Mouse (Mus musculus) forebrain, embryonic 14.5 days (tissue): ENCODE measurements around the gene Ctsh. TPM values are rescaled to one million over a fixed set of nuclear protein-coding genes. Genes with fewer than 3 reads are reported as not detected.
"Not testable (repeated sequence)": the region's sequence is repeated elsewhere in the genome, so short reads cannot be mapped to it uniquely, and the experiment has no call there.

Source experiments
- ATAC-seq: fragments of 200-750 bp; cut with Nextera tagmentation; 2 replicates; pipeline ENCODE4 v1.8.0; 2017; ENCODE audit warnings: mild to moderate bottlenecking, moderate library complexity
- DNase-seq: peaks from one replicate; pipeline ENCODE4 v3.0.0-alpha.2; 2015; ENCODE audit warnings: low spot score
- H3K27ac ChIP-seq: fragments of 300-500 bp; sonication (generic); 2 replicates; pipeline ENCODE4 v1.5.1; 2014; ENCODE audit warnings: low read depth, mild to moderate bottlenecking, control low read depth, low read length, moderate library complexity
- H3K27me3 ChIP-seq: fragments of 300-500 bp; sonication (generic); replicated peaks from 2 replicates; pipeline ENCODE4 v1.6.1; 2014; ENCODE audit warnings: low read length, control low read depth, mixed read lengths; ENCODE audit not compliant: control insufficient read depth, insufficient read depth
- H3K36me3 ChIP-seq: fragments of 300-500 bp; sonication (generic); 2 replicates; pipeline ENCODE4 v1.6.1; 2014; ENCODE audit warnings: low read length, control low read depth; ENCODE audit not compliant: control insufficient read depth, insufficient read depth
- H3K4me1 ChIP-seq: fragments of 300-500 bp; sonication (generic); 2 replicates; pipeline ENCODE4 v1.6.1; 2014; ENCODE audit warnings: antibody characterized with exemption, low read length, control low read depth; ENCODE audit not compliant: control insufficient read depth, insufficient read depth
- H3K4me2 ChIP-seq: fragments of 300-500 bp; sonication (generic); 2 replicates; pipeline ENCODE4 v1.6.1; 2014; ENCODE audit warnings: mild to moderate bottlenecking, control low read depth, low read length
- H3K4me3 ChIP-seq: fragments of 300-500 bp; sonication (generic); 2 replicates; pipeline ENCODE4 v1.5.1; 2014; ENCODE audit warnings: low read depth, low read length, control low read depth
- H3K9ac ChIP-seq: fragments of 300-500 bp; sonication (generic); 2 replicates; pipeline ENCODE4 v1.6.1; 2014; ENCODE audit warnings: mild to moderate bottlenecking, low read length, control low read depth, moderate library complexity
- H3K9me3 ChIP-seq: fragments of 300-500 bp; sonication (generic); replicated peaks from 2 replicates; pipeline ENCODE4 v1.6.1; 2016; ENCODE audit warnings: low read length, control low read depth, mixed read lengths; ENCODE audit not compliant: control insufficient read depth
- whole genome bisulfite sequencing: fragments of 180-500 bp; shearing (Covaris S2); extraction: QIAGEN DNeasy Blood & Tissue Kit; methylation state at CpG from one replicate; pipeline ENCODE4 v1.1.7; 2014; 5-methylcytosine and 5-hydroxymethylcytosine counted together
- polyA plus RNA-seq: library from polyadenylated mRNA; unstranded; fragments of >200 nt; fragmentation: Nextera tagmentation; extraction: Ambion mirVana; gene quantifications from 2 replicates; pipeline ENCODE4 v1.2.1, GENCODE M21; 2014

The Ctsh gene
- polyA plus RNA-seq, 1 experiment from 2014 or later = 14.4 TPM

GRCm38 (mm10) chr9:90060932-90061331, 7.0 kb downstream of the Ctsh start:
- not testable (repeated sequence) for H3K4me3 ChIP-seq, H3K4me2 ChIP-seq, H3K9me3 ChIP-seq, H3K9ac ChIP-seq, H3K27me3 ChIP-seq, ATAC-seq, H3K36me3 ChIP-seq, H3K4me1 ChIP-seq, H3K27ac ChIP-seq, DNase-seq
- WGBS = 93% methylated on average over 5 of the region's 5 CpGs

DNA sequence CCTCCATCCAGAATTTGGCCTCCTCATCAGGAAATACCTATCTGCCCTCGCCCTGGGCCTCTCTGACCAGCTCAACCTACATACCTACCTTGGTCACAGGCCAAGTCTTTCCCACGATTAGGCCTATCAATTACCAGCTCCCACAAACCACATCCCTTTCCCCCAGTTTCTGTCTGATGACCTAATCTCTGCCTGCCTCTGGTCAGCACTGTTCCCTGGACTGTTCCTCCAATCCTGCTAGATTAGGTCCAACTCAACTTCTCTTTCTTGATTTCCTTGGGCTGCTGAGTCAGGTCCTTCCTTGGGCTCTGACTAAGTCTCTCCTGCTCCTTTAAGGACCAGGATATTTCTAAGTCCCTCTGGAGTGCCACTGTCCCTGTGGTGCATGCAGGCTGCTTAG, 13.4 kb downstream of the Ctsh start:
- WGBS = 80% methylated on average over 2 of the region's 2 CpGs
- Histone ChIP-seq H3K36me3 (no peaks in the 10 kb centered on the region), H3K9me3 (no peaks in the 10 kb centered on the region), H3K27me3 (no peaks in the 10 kb centered on the region), H3K4me3 (no peak overlapping the region), H3K4me1 (no peaks in the 10 kb centered on the region), H3K27ac (no peak overlapping the region), H3K4me2 (no peak overlapping the region), H3K9ac (no peak overlapping the region)
- DNase-seq (no peak), ATAC-seq (no peak)

GRCm38 (mm10) chr9:90068786-90069185, 14.8 kb downstream of the Ctsh start:
- Histone ChIP-seq H3K27ac (no peak overlapping the region), H3K9ac (no peak overlapping the region), H3K4me3 (no peak overlapping the region), H3K9me3 (no peaks in the 10 kb centered on the region), H3K36me3 (no peaks in the 10 kb centered on the region), H3K4me2 (no peak overlapping the region), H3K4me1 (no peaks in the 10 kb centered on the region), H3K27me3 (no peaks in the 10 kb centered on the region)
- 92% methylated on average over 6 of the region's 6 CpGs for WGBS
- no peak for DNase-seq
- no peak for ATAC-seq

GRCm38 (mm10) chr9:90069485-90069884, 15.5 kb downstream of the Ctsh start:
- Histone ChIP-seq H3K36me3 (no peaks in the 10 kb centered on the region), H3K9me3 (no peaks in the 10 kb centered on the region), H3K4me1 (no peaks in the 10 kb centered on the region), H3K4me3 (no peak overlapping the region), H3K27me3 (no peaks in the 10 kb centered on the region), H3K27ac (no peak overlapping the region), H3K4me2 (no peak overlapping the region), H3K9ac (no peak overlapping the region)
- DNase-seq (no peak), ATAC-seq (no peak)
- 88% methylated on average over 7 of the region's 7 CpGs for WGBS

GRCm38 (mm10) chr9:90070174-90070573, 16.2 kb downstream of the Ctsh start:
- 79% methylated on average over 7 of the region's 7 CpGs for WGBS
- Histone ChIP-seq H3K27ac (no peak overlapping the region), H3K4me2 (no peak overlapping the region), H3K9me3 (no peaks in the 10 kb centered on the region), H3K27me3 (no peaks in the 10 kb centered on the region), H3K4me3 (no peak overlapping the region), H3K36me3 (no peaks in the 10 kb centered on the region), H3K4me1 (no peaks in the 10 kb centered on the region), H3K9ac (no peak overlapping the region)
- no peak for DNase-seq
- no peak for ATAC-seq

- Histone ChIP-seq H3K27me3 (no peaks in the 10 kb centered on the region), H3K9me3 (no peaks in the 10 kb centered on the region), H3K27ac (no peak overlapping the region), H3K9ac (no peak overlapping the region), H3K36me3 (no peaks in the 10 kb centered on the region), H3K4me1 (no peaks in the 10 kb centered on the region), H3K4me3 (no peak overlapping the region), H3K4me2 (no peak overlapping the region)
- no peak for DNase-seq
- no peak for ATAC-seq
- WGBS = 88% methylated on average over 4 of the region's 4 CpGs
Measured at GRCm38 (mm10) chr9:90075336-90075735, 21.4 kb downstream of the Ctsh start.

- Histone ChIP-seq H3K4me3 (no peak overlapping the region), H3K9ac (no peak overlapping the region), H3K27ac (no peak overlapping the region), H3K36me3 (no peaks in the 10 kb centered on the region), H3K4me1 (no peaks in the 10 kb centered on the region), H3K4me2 (no peak overlapping the region), H3K9me3 (no peaks in the 10 kb centered on the region), H3K27me3 (no peaks in the 10 kb centered on the region)
- ATAC-seq (no peak), DNase-seq (no peak)
- 86% methylated on average over 5 of the region's 5 CpGs for WGBS
Measured at GRCm38 (mm10) chr9:90076131-90076530, 22.2 kb downstream of the Ctsh start.

- Histone ChIP-seq H3K9me3 (no peaks in the 10 kb centered on the region), H3K4me3 (no peak overlapping the region), H3K4me1 (no peaks in the 10 kb centered on the region), H3K27ac (no peak overlapping the region), H3K27me3 (no peaks in the 10 kb centered on the region), H3K36me3 (no peaks in the 10 kb centered on the region), H3K9ac (no peak overlapping the region), H3K4me2 (no peak overlapping the region)
- ATAC-seq (peak; percentile 51), DNase-seq (peak; percentile 59)
- 53% methylated on average over 8 of the region's 8 CpGs for WGBS
Measured at GRCm38 (mm10) chr9:90076849-90077461, 23.0 kb downstream of the Ctsh start.

DNA sequence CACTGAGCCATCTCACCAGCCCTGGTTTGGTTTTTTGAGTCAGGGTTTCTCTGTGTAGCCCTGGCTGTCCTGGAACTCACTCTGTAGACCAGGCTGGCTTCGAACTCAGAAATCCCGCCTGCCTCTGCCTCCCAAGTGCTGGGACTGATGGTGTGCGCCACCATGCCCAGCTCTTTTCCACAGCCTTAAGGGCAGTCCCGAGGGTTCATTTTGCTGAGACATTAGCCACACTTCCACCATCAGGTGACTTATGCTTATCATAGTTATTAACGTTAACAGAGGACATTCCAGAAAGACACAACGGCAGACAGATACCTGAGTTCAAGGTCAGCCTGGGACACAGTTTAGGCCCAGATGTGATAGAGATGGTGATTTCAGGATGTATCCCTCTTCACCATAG, 28.0 kb downstream of the Ctsh start:
- DNase-seq, H3K4me2 ChIP-seq: not testable (repeated sequence)

More for the DNA sequence above, 28.0 kb downstream of the Ctsh start:
- H3K9me3 ChIP-seq, H3K27ac ChIP-seq, H3K27me3 ChIP-seq, H3K4me1 ChIP-seq, ATAC-seq, H3K4me3 ChIP-seq, H3K9ac ChIP-seq: not testable (repeated sequence)
- 92% methylated on average over 6 of the region's 6 CpGs for WGBS
- H3K36me3 ChIP-seq = peaks cover 11% of the 10 kb centered on the region
